Mouse (Mus musculus) kidney, postnatal 4 days (tissue): ENCODE measurements around the gene Ywhag.
A peak's percentile ranks its signal among the peaks of the same experiment; 100 is the strongest.

Source experiments
- DNase-seq, 2 experiments: peaks; one replicate each; pipeline ENCODE4 v3.0.0; 2021; ENCODE audit warnings: mixed read lengths in 2 of 2

The Ywhag gene

DNA sequence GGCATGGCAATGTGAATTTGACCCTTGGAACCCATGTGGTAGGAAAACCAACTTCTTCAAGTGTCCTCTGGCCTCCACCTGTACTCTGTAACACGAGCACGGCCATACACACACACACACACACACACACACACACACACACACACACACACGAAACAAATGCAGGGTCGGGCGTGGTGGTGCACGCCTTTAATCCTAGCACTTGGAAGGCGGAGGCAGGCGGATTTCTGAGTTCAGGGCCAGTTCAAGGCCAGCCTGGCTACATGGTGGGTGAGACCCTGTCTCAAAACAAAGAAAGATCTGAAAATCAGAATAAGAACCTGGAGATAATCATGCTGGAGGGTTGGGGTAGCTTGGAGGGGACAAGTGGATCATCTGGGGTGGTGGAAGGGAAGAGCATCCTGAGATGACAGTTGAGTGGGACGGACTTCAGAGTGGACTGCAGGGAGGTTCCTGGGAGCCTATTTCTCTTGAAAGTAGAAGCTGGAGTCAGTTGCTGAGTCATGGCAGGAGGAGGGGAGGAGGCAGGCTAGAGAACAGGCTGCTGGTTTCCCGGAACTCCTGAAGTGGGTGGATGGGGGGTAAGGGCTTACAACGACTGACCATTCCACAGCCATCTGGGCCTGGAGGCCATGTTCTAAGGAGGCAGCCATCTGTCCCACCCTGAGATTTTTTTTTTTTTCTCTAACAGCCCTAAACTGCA, 16.4 kb upstream of the Ywhag start:
- no peak for DNase-seq

- no peak for DNase-seq
These were observed 12.2 kb upstream of the Ywhag start for GRCm38 (mm10) chr5:135946621-135947020.

DNA sequence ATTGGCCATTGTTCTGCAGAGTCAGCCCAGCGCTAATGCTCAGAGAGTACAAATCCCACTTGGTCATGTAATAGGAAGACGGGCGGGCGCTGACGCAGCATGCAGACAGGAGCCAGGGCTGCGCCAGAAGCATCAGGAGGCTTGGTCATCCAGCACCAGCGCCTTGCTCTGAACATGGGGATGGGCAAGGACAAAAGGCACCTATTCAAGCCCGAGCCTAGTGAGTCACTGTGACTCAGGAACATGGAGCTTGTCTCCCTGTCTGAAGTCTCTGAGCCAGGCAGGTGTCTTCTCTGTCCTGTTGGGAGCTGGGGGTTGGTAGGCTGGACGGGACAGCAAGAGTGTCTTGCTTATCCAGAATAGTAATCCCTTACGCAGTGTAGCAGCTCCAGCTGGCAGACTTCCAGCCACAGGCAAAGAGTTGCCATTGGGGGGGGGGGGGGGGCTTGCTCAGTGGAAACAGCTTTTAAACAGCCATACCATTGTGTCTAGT, 11.5 kb upstream of the Ywhag start:
- DNase-seq, result peak in 1 of 2 experiments; percentile 26

- DNase-seq, result no peak
These were observed 8.3 kb upstream of the Ywhag start for GRCm38 (mm10) chr5:135942710-135943109.

DNA sequence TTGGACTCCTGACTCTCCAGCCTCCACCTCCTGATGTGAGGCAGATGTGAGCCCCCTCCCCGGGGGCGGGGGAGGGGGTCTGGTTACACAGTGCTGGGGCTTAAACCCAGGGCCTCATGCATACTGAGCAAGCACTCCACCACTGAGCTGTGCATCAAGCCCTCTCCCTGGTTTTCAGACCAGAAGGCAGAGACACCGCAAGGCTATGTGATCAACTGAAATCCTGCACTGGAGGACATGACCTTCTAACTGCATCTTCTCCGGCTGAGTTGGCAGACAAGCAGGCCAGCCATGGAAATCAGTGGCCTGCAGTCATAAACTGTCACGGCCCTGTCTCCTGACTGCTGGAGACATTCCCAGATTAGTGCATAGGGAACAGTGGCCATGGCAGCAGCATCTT, 6.2 kb upstream of the Ywhag start:
- no peak for DNase-seq

DNA sequence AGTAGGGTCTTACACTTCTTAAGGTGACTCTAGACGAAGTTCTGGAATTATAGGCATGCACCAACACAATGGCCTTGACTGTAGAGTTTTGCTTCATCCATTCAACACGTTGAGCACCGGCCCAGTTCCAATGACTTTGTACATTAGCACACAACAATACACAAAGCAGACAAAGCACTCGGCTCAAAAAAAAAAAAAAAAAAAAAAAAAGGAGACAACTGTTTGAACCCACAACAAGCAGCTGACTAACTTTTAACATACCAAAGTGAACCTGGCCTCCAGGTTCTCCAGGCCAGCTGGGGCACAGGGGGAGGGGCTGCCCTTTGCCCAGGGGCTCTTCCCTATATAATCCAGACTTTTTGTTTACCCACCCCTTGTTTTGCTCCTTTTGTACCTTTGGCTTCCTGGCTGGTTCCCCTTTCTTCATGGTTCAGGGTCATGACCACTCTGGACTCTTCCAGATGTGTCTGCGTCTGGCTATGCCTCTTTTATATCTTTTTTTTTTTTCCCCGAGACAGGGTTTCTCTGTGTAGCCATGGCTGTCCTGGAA, 1.3 kb upstream of the Ywhag start:
- DNase-seq, result no peak

- no peak for DNase-seq
These were observed 734 bp upstream of the Ywhag start for GRCm38 (mm10) chr5:135935176-135935523.

GRCm38 (mm10) chr5:135933900-135934441, 445 bp downstream of the Ywhag start:
- DNase-seq, result peak; percentile 74 to 81

- DNase-seq, result no peak
These were observed 1.1 kb downstream of the Ywhag start for GRCm38 (mm10) chr5:135933222-135933899.

GRCm38 (mm10) chr5:135932359-135932758, 2.1 kb downstream of the Ywhag start:
- no peak for DNase-seq

DNA sequence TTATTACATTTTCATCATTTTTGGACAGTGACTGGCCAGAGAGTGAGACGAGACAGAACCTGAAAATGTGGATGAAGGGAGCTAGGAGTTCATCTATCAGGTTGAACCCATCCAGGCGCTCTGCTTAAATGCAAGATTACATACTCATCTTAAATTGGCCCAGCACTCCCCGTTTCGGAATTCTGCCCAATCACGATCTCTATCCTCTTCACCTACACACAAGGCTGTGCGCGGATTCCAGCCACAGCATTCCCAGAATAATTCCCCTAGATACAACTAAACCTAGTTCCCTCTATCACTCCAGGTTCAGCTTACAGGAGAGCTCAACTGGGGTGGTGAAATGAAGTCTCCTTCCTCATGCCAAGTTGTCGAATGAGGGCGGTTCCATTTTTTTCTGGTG, 2.9 kb downstream of the Ywhag start:
- DNase-seq, result no peak

DNA sequence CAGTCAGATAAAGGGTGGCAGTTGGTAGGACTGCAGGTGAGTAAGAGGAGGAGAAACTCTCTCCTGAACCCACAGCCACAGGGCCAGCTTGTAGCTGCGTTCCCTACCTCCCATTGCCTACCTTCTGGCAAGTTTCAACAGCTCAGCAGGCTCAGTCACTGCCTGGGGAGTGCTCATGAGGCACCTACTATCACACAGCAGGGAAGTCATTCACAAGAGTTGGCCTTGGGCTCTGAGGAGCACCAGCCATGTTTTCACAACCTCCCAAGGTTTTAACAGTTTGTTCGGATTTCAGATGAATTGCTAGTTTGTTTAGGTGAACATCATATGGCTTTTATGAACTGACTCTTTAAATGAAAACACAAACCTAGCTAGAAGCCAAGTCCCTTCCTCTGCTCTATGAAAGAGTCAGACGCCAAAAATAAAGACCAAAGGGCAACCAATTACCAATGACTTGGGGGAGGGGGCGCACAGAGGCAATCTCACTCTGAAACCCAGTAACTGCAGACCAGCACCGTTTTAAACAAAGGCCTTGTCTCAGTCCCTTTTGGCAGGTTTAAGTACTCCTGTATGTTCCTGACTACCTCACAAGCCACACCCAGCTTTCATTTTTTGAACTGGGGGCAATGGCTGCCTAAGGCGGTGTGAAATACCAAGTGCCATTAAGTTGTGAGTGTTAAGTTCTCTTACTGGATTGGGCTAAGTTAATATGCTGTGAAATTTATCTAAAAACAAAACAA, 4.6 kb downstream of the Ywhag start:
- no peak for DNase-seq

- no peak for DNase-seq
These were observed 10.5 kb downstream of the Ywhag start for GRCm38 (mm10) chr5:135923901-135924300.

- no peak for DNase-seq
These were observed 14.5 kb downstream of the Ywhag start for GRCm38 (mm10) chr5:135919902-135920301.

- no peak for DNase-seq
These were observed 15.8 kb downstream of the Ywhag start for GRCm38 (mm10) chr5:135918593-135918992.

GRCm38 (mm10) chr5:135918059-135918437, 16.4 kb downstream of the Ywhag start:
- no peak for DNase-seq

DNA sequence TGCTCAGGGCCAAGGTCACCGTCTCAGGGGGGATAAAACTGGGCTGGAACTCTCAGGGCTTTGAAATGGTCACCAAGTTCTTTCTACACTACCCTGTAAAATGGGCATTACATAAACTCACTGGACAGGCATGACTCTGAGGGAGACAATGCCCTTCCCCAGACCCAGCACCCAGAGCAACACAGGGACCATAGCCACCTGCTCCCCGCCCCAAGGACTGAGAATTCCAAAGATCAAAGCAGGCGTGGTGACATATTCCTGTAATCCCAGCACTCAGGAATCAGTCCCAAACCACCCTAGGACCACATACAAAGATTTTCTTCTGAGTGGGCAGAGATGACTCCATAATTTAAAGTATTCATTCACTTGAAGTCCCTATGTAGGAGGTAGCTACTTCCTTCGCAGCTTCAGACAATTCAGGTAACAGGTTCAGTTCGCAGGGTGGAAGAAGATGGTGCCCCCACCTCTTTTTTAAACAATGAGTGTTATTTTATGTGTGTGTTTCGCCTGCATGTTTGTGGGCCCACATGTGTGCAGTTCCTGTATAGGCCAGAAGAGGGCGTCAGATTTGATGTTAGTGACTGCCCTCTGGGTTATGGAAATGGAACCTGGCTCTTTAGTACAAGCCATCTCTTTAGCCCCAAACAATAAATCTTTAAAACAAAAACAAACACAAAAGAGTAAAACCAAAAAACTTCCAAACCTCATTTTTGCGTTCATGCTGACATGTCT, 16.9 kb downstream of the Ywhag start:
- no peak for DNase-seq

GRCm38 (mm10) chr5:135916601-135917000, 17.8 kb downstream of the Ywhag start:
- DNase-seq, result no peak

DNA sequence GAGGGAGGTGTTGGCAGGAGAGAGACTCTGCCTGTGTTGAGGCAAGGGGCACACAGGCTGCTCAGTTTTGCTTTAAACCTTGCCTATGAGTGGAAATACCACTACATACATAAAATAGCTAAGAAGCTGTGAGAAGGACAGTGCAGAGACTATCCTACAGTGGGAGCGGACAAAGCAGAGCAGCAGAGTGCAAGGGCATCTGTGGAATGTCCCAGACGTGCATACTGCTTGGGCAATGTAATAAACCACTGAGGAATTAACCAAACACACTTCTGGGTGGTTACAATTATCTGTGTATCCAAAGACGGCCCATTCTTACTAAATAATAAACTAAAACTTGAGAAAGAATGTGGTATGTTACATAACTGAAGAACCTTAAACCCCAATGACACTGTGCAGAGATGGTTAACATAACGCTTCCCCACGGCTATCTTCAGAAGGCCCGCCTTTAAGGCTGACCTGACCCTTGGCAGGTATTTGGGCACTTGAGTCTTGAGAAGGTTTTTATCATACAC, 18.3 kb downstream of the Ywhag start:
- DNase-seq, result no peak

GRCm38 (mm10) chr5:135914156-135914555, 20.3 kb downstream of the Ywhag start:
- no peak for DNase-seq

DNA sequence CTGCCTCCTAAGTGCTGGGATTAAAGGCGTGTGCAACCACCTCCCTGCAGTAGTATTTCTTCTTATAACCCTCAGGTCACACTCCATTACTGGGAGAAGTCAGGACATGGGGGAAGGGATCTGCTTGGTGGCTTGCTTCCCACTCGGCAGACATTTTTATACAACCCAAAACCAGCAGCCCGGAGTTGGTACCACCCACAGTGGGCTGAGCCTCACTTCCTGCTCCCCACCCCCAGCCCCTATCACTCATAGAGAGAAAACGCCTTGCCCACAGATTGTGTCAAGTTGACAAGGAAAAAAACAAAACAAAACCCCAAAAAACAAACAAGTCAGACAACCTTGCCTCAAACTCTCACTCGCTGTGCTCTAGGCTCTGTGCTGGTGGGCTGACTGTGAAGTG, 21.2 kb downstream of the Ywhag start:
- no peak for DNase-seq

- no peak for DNase-seq
These were observed 22.7 kb downstream of the Ywhag start for GRCm38 (mm10) chr5:135911633-135912220.
